Mouse (Mus musculus) ES-Bruce4 (cell line): ENCODE data around the gene Iffo2.

Experiments used
- CTCF ChIP-seq: IDR thresholded peaks from one replicate; pipeline ENCODE4 v1.8.1; 2011; ENCODE audit warnings: low read depth, low read length
- EP300 ChIP-seq: IDR thresholded peaks from 2 replicates; pipeline ENCODE4 v1.6.1; 2011; ENCODE audit warnings: low read depth, low read length; ENCODE audit not compliant: insufficient read depth
- POLR2A ChIP-seq: IDR thresholded peaks from one replicate; pipeline ENCODE4 v1.8.1; 2011; ENCODE audit warnings: low read length; ENCODE audit not compliant: insufficient read depth

DNA sequence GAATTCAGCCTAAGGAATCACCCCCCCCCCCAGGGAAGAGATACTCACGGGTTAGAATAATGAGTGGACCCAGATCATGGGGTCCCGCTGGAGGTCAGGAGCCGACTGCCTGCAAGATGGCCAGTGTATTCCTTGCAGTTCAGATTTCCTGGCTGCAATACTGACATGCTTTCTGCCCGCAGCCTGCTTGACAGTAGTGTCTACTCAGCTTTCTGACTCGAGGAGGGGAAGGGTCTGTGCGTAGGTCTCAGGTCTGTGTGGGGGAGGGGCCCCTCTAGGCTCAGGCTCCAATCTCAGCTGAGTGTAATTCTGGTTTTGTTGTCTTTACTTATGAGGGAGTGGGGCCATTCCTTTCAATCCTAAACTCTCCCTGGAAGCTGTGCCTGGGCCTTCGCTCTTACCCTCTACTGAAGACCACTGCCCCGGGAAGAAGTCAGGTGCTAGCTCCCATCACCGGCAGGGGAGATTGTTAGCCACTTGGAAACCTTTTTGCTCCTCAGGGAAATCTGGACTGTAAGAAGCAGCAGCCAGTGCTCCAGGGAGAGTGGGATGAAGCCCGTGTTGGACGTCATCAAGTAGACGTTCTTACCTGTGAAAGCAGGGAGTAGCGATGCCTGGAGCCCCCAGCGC is 46.0 kb downstream of the Iffo2 start:
- no peak for TF ChIP-seq CTCF
- TF ChIP-seq POLR2A, result no peak
- TF ChIP-seq EP300, result no peak
